In genomic region chr5:34097333-34097732, GRCm38 (mm10) we compare ENCODE assay signal across 9 mouse cellular contexts.
DNase-seq lines count a peak whose midpoint lies in the region; ATAC-seq and TF ChIP-seq lines count a peak whose summit lies in the region.
"Had no signal": no experiment of that assay in that cellular context is flagged by ENCODE, and none has a peak within 500 bp of the region (broad histone marks: within the 10 kb centered on the region; RNA-seq: fewer than 3 reads in every experiment).

No protein-coding gene starts in this region.

- no peak overlapping the region for H3K4me3 ChIP-seq in hindbrain, embryonic 14.5 days (replicated peaks; ENCODE audit: low read length)
- no peak overlapping the region for H3K4me3 ChIP-seq in hindbrain, embryonic 12.5 days
- H3K4me3 ChIP-seq in ES-E14 (ENCODE audit: insufficient read depth in 1 of 2, low read depth in 1 of 2, low read length in 2 of 2, poor library complexity in 1 of 2, severe bottlenecking in 1 of 2): no peak overlapping the region
- H3K4me3 ChIP-seq in forebrain, embryonic 11.5 days (ENCODE audit: low read depth, low read length): no peak overlapping the region
- H3K4me3 ChIP-seq: embryonic facial prominence, embryonic 12.5 days had no signal

- no peak overlapping the region for H3K9ac ChIP-seq in hindbrain, embryonic 14.5 days
- no peak overlapping the region for H3K9ac ChIP-seq in hindbrain, embryonic 12.5 days
- no peak overlapping the region for H3K9ac ChIP-seq in ES-E14 (ENCODE audit: insufficient read depth, low read depth, low read length, poor library complexity, severe bottlenecking)
- H3K9ac ChIP-seq in forebrain, embryonic 11.5 days (ENCODE audit: low read length): no peak overlapping the region
- H3K9ac ChIP-seq: embryonic facial prominence, embryonic 12.5 days had no signal

- H3K4me2 ChIP-seq in hindbrain, embryonic 14.5 days (replicated peaks): no peak overlapping the region
- no peak overlapping the region for H3K4me2 ChIP-seq in hindbrain, embryonic 12.5 days (replicated peaks)
- no peak overlapping the region for H3K4me2 ChIP-seq in forebrain, embryonic 11.5 days (ENCODE audit: low read depth, low read length, severe bottlenecking)
- H3K4me2 ChIP-seq: embryonic facial prominence, embryonic 12.5 days had no signal

- WGBS in hindbrain, embryonic 14.5 days: 19% methylated on average over 1 of the region's 1 CpGs
- WGBS in hindbrain, embryonic 12.5 days: 6% methylated on average over 1 of the region's 1 CpGs
- 33% methylated on average over 1 of the region's 1 CpGs for WGBS in forebrain, embryonic 11.5 days

- H3K27me3 ChIP-seq in hindbrain, embryonic 14.5 days (ENCODE audit: control insufficient read depth, insufficient read depth, low read length): no peaks in the 10 kb centered on the region
- no peaks in the 10 kb centered on the region for H3K27me3 ChIP-seq in hindbrain, embryonic 12.5 days
- H3K27me3 ChIP-seq in forebrain, embryonic 11.5 days (ENCODE audit: control insufficient read depth, insufficient read depth, low read length): no peaks in the 10 kb centered on the region
- H3K27me3 ChIP-seq: embryonic facial prominence, embryonic 12.5 days had no signal

- no peak for ATAC-seq in hindbrain, embryonic 14.5 days (ENCODE audit: low FRiP score)
- ATAC-seq in hindbrain, embryonic 12.5 days (ENCODE audit: low FRiP score): no peak
- ATAC-seq in granulocyte monocyte progenitor cell, adult 5-6 weeks (replicated peaks; ENCODE audit: poor library complexity, severe bottlenecking): peak; percentile 37; the same call in 1 of the 2 replicates
- ATAC-seq in forebrain, embryonic 11.5 days (replicated peaks; ENCODE audit: low FRiP score): no peak

- no peak overlapping the region for H3K27ac ChIP-seq in hindbrain, embryonic 14.5 days
- no peak overlapping the region for H3K27ac ChIP-seq in hindbrain, embryonic 12.5 days
- H3K27ac ChIP-seq in ES-E14 (ENCODE audit: insufficient read depth, low read depth, low read length, poor library complexity, severe bottlenecking): no peak overlapping the region
- no peak overlapping the region for H3K27ac ChIP-seq in forebrain, embryonic 11.5 days (ENCODE audit: low read depth, low read length)
- H3K27ac ChIP-seq: embryonic facial prominence, embryonic 12.5 days had no signal

- no peaks in the 10 kb centered on the region for H3K36me3 ChIP-seq in hindbrain, embryonic 14.5 days (replicated peaks; ENCODE audit: control insufficient read depth, insufficient read depth)
- no peaks in the 10 kb centered on the region for H3K36me3 ChIP-seq in hindbrain, embryonic 12.5 days
- H3K36me3 ChIP-seq in ES-E14 (ENCODE audit: control insufficient read depth, insufficient read depth, low read length, poor library complexity, severe bottlenecking): no peaks in the 10 kb centered on the region
- H3K36me3 ChIP-seq in forebrain, embryonic 11.5 days (ENCODE audit: control insufficient read depth, insufficient read depth, low read length): no peaks in the 10 kb centered on the region
- H3K36me3 ChIP-seq: embryonic facial prominence, embryonic 12.5 days had no signal

- H3K9me3 ChIP-seq in hindbrain, embryonic 14.5 days (ENCODE audit: control insufficient read depth, low read length): no peaks in the 10 kb centered on the region
- H3K9me3 ChIP-seq in hindbrain, embryonic 12.5 days (replicated peaks): no peaks in the 10 kb centered on the region
- no peaks in the 10 kb centered on the region for H3K9me3 ChIP-seq in ES-E14 (ENCODE audit: control insufficient read depth, insufficient read depth, low read depth, low read length)
- H3K9me3 ChIP-seq in forebrain, embryonic 11.5 days (ENCODE audit: control insufficient read depth, low read length): no peaks in the 10 kb centered on the region
- H3K9me3 ChIP-seq: embryonic facial prominence, embryonic 12.5 days had no signal

- in situ Hi-C loops in ES-E14 (cut with MboI; ENCODE audit: low sequenced_read_pairs in 2 of 2, unreplicated experiment in 2 of 2): no loop called here

- DNase-seq in hindbrain, embryonic 14.5 days (ENCODE audit: low spot score): peak; percentile 83
- peak; percentile 46 for DNase-seq in ES-E14 (ENCODE audit: low read depth, low spot score)
- peak; percentile 34 for DNase-seq in c-Kit-positive CD71-positive TER-119-positive erythroid progenitor cells, embryonic 14.5 days (ENCODE audit: low spot score)
- DNase-seq in left cerebral cortex, adult 11 months (ENCODE audit: low spot score): peak; percentile 57
- DNase-seq in right cerebral cortex, adult 2 months (ENCODE audit: low spot score in 2 of 2): peak; percentile 79 to 84
- DNase-seq in forebrain, embryonic 11.5 days (ENCODE audit: low spot score): no peak

- no peaks in the 10 kb centered on the region for H3K4me1 ChIP-seq in hindbrain, embryonic 14.5 days (replicated peaks; ENCODE audit: control insufficient read depth, insufficient read depth, low read length)
- H3K4me1 ChIP-seq in hindbrain, embryonic 12.5 days: no peaks in the 10 kb centered on the region
- no peaks in the 10 kb centered on the region for H3K4me1 ChIP-seq in ES-E14 (ENCODE audit: control insufficient read depth in 2 of 2, insufficient read depth in 2 of 2, low read length in 2 of 2, poor library complexity in 1 of 2)
- no peaks in the 10 kb centered on the region for H3K4me1 ChIP-seq in forebrain, embryonic 11.5 days (replicated peaks; ENCODE audit: control insufficient read depth, insufficient read depth, low read length)
- H3K4me1 ChIP-seq: embryonic facial prominence, embryonic 12.5 days had no signal

TF ChIP-seq in ES-E14, 5 proteins besides CTCF, POLR2A, EP300 and RAD21:
- no peak for TF ChIP-seq CHD2 (IDR thresholded peaks at IDR 0.05; ENCODE audit: low read depth, low read length)
- TF ChIP-seq ZNF384 (IDR thresholded peaks at IDR 0.05; ENCODE audit: low read depth, low read length): peak; percentile 95
- TF ChIP-seq ZC3H11A (IDR thresholded peaks at IDR 0.05; ENCODE audit: borderline replicate concordance, low read depth, low read length): peak; percentile 14; the same call in 1 of the 2 replicates
